Mouse (Mus musculus) c-Kit-positive CD71-positive TER-119-negative erythroid progenitor cells, embryonic 14.5 days (primary cell): Measurements from ENCODE around the gene Irf6.

ENCODE experiments used
- DNase-seq: peaks from one replicate; pipeline ENCODE4 v3.0.0-alpha.2; 2013; ENCODE audit warnings: low read depth

The Irf6 gene

GRCm38 (mm10) chr1:193156316-193157110, 3.6 kb downstream of the Irf6 start:
- no peak for DNase-seq

DNA sequence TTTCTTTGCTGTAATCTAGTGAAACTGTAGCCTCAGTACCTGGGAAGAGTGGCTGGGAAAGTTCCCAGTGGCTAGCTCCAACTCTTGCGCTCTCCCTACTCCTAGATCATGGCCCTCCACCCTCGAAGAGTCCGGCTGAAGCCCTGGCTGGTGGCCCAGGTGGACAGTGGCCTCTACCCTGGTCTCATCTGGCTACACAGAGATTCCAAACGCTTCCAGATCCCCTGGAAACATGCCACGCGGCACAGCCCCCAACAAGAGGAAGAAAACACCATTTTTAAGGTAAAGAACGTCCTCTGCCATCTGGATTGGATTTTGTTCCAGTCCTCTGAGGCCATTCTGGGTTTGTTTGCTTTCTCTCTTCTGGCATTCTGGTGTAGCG, 4.2 kb downstream of the Irf6 start:
- DNase-seq: no peak

GRCm38 (mm10) chr1:193159163-193159562, 6.3 kb downstream of the Irf6 start:
- no peak for DNase-seq

DNA sequence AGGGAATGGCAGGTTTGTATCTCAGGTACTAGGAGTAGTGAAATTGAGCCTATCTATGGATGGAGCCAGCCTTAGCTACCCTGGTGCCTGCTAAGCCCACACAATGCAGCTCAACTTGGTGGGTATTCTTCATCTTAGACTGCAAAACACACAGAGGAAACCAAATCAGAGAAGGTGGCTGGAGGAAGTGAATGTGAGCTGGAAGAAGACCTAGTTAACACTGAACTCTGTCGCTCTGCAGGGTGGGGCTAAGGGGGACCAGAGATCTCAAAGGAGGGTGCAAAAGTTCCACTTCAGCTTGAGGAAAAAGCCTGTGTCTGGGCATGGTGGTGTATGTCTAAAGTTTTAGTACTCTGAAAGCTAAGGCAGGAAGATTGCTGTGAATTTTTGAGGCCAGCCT, 6.7 kb downstream of the Irf6 start:
- DNase-seq: no peak

DNA sequence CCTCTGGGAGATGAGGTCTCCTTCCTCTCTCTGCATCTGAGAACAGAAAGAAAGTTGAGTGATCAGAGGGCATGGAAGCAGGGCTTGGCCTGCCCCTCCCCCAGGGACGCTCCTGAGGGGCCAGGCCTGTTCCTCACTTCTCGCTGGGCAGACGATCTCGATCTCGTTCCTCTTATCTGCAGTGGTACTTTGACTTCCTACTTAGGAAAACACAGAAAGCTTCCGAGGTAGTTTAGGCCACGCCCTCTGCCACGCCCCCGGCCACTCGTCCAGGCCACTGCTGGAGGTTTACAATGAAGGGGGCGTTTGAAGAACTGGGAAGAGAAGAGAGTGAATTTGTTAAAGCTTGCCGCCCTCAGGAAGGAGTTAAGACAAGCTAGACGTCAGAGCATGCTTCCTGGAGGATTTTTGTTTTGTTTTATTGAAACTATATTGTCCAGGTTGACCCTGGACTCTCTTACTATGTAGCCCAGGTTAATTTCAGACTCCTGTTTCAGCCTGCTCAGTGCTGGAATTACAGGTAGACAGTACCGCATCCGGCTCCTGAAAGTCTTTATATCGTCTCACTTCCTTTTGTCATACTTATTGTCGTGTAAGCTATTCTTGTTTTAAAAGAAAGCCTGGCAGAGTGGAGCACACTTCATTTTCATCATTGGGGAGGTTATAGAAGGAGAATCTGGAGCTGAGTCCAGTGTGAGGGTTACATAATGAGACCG, 7.6 kb downstream of the Irf6 start:
- DNase-seq: no peak

GRCm38 (mm10) chr1:193167746-193168145, 14.8 kb downstream of the Irf6 start, which contains the start of gene A130010J15Rik:
Gene A130010J15Rik, plus strand, starts transcription at chr1:193168046.
- DNase-seq: no peak

DNA sequence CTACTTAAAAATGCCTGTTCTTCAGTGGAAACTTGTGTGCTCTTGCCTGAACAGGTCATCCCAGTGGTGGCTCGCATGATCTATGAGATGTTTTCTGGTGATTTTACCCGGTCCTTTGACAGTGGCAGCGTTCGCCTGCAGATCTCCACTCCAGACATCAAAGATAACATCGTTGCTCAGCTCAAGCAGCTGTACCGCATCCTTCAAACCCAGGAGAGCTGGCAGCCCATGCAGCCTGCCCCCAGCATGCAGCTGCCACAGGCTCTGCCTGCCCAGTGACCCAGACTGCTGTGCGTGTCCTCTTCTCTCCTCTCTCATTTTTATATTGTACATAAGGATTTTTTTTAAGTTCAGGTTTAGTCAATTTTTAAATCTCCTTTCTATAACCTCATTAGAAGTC, 16.3 kb downstream of the Irf6 start:
- DNase-seq: no peak

GRCm38 (mm10) chr1:193169856-193170255, 16.9 kb downstream of the Irf6 start:
- no peak for DNase-seq

DNA sequence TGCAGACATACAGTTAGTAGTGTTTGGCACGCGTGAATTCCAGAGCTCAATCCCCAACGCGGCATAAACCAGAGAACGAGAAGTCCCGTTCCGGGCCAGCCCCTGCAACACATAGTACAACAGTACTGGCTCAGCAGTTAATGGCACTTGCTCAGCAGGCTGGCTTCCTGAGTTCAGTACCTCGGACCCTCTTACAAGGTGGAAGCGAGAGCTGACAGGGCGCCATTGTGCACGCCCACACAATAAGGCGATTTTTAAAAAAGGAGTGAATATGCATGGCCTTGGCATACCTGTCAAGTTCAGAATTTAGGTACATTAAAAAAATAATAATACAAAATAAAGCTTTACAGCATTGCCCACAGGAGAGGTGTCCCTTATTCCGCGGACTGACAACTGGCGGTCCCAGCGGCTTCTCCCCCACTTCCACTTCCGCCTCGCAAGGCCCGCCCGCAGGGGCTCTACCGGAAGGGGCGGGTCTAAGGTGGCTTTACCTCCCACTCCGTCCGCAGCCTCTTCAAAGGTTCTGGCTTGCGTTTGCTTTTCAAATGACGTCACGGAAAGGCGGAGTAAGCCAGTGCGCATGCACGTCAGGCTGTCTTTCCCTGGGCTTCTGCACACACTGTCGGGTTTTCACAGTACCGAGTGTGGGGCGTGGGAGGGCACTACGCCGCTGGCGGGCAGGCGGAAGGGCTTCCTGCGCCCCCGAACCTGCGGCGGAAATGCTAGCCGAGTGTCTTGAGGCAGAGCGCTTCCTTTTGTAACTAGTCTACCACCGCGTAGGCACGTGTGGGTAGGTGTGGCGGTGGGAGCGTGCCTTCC, 20.3 kb downstream of the Irf6 start:
- DNase-seq: peak; percentile 99

- no peak for DNase-seq
These were observed 20.9 kb downstream of the Irf6 start for GRCm38 (mm10) chr1:193173810-193174129.

DNA sequence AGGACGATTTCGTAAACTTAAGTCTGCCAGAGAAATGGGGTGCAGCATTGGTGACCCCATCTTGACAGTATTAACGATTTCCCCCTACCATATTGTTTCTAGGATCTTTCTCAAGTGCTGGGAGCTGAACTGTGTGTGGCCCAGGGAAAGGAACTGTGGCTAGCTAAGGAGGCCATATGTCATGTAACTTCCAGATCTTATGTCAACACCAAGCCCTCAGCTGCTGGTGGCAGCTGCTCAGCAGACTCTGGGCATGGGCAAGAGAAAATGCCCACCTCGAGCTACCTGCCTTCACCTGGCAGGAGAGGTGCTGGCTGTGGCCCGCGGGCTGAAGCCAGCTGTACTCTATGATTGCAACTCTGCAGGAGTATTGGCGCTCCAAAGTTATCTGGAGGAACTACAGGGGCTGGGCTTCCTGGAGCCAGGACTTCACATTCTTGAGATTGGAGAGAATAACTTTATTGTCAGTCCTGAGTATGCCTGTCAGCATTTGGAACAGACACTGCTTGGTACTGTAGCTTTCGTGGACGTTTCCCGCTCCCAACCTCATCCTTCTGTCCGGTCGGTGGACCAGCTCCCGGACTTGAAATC, 21.3 kb downstream of the Irf6 start:
- DNase-seq: no peak

DNA sequence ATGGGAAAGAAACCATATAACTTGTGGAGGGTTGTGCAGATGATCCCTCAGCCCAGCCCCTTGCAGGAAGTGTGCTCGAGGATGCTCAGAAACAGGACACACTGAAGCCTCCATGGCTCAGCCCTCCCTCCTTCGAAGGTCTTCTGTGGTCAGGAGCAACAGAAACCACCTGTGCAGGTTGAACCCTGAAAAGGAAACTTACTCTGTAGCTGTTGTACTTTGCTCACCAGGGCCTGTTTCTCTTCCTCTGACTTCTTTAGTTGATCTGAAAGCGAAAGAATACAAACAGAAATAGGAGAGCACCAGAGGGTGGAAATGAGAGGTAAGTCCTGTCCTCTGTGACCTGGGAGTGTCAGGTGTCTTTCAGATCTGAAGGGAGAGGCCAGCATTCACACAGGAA, 28.2 kb downstream of the Irf6 start:
- DNase-seq: no peak

GRCm38 (mm10) chr1:193188257-193188656, 35.3 kb downstream of the Irf6 start:
- DNase-seq: no peak

DNA sequence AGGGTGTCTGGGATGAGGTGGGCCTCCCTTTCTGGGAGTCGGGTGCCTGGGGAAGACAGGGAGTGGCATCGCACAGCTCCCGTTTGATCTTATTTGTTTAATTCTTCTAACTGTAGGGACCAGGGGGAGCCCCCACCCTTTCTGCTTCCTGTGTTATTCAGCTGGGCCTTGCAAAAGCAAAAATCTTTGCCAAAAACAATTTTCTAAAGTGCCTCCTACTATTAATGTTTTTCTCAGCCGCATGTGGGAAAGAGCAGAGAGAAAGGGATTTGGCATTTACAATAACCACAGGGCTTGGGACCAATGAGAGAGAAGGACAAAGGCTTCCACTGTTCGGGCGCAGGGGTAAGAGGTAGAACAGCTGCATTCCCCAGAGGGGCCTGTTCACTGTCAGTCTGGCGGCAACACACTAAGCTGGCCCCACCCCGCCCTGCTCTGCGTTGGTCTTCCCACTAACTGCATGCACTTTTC, 36.3 kb downstream of the Irf6 start:
- no peak for DNase-seq

- DNase-seq: no peak
These were observed 36.9 kb downstream of the Irf6 start for GRCm38 (mm10) chr1:193189771-193190170.

GRCm38 (mm10) chr1:193191675-193192283, 38.9 kb downstream of the Irf6 start:
- DNase-seq: no peak

- DNase-seq: no peak
These were observed 41.7 kb downstream of the Irf6 start for GRCm38 (mm10) chr1:193194416-193195140.

DNA sequence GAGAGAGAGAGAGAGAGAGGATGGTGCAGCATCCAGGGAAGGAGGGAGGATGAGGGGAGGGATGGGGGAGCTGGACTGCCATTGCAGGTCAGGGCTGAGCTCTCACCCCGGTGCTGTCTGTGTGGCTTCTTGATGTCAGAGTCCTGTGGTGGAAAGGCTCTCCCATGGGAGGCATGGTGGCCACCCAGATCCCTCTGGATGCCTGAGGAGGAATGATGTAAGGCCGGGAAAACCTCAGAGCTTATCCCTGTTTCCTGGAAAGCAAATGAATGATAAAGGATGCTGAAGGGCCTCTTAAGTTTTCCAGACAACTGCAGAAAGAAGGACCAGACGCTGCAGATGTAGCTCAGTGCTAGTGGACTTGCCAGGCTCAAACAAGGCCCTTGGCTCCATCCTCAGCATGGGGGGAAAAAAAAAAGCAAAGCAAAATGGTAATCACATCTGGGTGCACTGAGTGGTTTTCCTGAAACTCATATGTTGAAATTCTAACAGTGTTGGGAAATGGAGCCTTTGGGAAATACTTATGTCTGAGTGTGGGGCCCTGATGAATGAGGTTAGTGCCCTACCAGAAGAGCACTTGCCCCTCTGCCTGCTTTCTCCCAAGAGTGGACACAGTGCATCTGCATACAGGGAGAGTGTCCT, 42.4 kb downstream of the Irf6 start:
- no peak for DNase-seq

DNA sequence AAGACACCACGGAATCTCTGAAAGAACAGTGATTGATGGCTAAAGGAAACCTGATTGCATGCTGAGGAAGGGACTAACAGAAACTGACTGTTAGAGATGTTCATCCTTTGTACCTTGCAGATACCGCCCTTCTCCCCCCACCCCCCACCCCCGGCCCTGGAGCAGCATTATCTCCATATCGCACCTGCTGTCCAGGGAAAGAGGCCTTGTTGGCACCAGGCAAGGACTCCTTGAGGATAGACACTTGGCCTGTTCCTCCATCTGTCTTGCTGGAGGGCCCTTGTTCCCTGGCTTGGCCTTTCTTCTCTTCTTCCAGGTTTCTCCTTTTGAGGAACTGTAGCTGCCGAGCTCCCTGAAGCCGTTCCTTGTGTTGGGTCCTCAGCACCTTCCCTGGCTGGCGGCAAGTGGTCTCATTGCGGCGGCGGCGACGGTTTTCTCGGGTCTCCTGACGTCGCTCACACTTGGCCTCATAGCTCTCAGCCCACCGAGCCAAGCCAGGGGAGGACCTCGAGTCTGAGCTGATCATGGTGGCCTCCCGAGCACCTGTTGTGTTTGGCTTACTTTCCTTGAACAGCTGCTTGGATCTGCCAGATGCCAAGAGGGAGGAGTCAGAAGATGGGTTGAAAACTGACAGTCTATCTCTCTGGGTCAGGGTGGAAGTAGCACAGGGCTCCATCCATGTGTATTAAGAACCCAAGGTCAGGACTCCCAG, 44.7 kb downstream of the Irf6 start:
- DNase-seq: no peak

DNA sequence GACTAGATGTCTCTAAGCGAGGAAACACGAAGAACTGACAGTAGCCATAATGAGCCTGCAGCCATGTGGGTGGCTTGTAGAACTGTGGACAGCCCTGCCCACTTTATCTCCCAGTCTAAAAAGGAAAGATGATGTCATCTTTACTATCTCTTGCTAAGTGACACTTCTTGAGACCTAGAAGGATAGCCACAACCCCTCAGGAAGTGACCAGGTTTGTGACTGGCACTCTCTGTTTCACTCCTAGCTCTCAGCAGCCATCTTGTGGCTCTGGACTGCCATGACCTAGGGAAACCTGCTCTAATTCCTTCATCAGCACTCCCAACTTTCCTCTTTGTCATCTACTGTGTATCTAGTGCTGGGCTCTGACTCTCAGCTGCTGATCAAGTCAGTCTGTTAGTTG, 45.4 kb downstream of the Irf6 start:
- DNase-seq: no peak
